Mouse (Mus musculus) hindbrain, embryonic 10.5 days (tissue): ENCODE results near the gene Sept1. TPM values are rescaled to one million over a fixed set of nuclear protein-coding genes. Genes with fewer than 3 reads are reported as not detected.
A peak's percentile ranks its signal among the peaks of the same experiment; 100 is the strongest.

Experiments used
- DNase-seq: peaks from one replicate; pipeline ENCODE4 v3.0.0-alpha.2; 2017; ENCODE audit warnings: low spot score
- H3K27ac ChIP-seq: fragments of 300-500 bp; sonication (generic); 2 replicates; pipeline ENCODE4 v1.5.1; 2016; ENCODE audit warnings: mild to moderate bottlenecking, moderate library complexity
- H3K27me3 ChIP-seq: fragments of 300-500 bp; sonication (generic); 2 replicates; pipeline ENCODE4 v1.6.1; 2016; ENCODE audit warnings: mild to moderate bottlenecking; ENCODE audit not compliant: poor library complexity, insufficient read depth, severe bottlenecking
- H3K36me3 ChIP-seq: fragments of 300-500 bp; sonication (generic); 2 replicates; pipeline ENCODE4 v1.6.1; 2016; ENCODE audit warnings: mild to moderate bottlenecking, moderate library complexity
- H3K4me1 ChIP-seq: fragments of 300-500 bp; sonication (generic); replicated peaks from 2 replicates; pipeline ENCODE4 v1.6.1; 2016; ENCODE audit warnings: mild to moderate bottlenecking
- H3K4me3 ChIP-seq: fragments of 300-500 bp; sonication (generic); 2 replicates; pipeline ENCODE4 v1.5.1; 2016; ENCODE audit warnings: mild to moderate bottlenecking, moderate library complexity
- H3K9me3 ChIP-seq: fragments of 300-500 bp; sonication (generic); 2 replicates; pipeline ENCODE4 v1.6.1; 2016; ENCODE audit warnings: mild to moderate bottlenecking, moderate library complexity
- WGBS: fragments of 180-500 bp; shearing (Covaris S2); methylation state at CpG from one replicate; pipeline ENCODE4 v1.1.7; 2016; 5-methylcytosine and 5-hydroxymethylcytosine counted together
- polyA plus RNA-seq: library from polyadenylated mRNA; unstranded; fragments of >200 nt; fragmentation: Nextera tagmentation; extraction: Ambion mirVana; gene quantifications from 2 replicates; pipeline ENCODE4 v1.2.1, GENCODE M21; 2016

Sept1 gene
- polyA plus RNA-seq, 1 experiment from 2014 or later: 33.8 TPM

GRCm38 (mm10) chr7:127212432-127213250 lies 20.3 kb downstream of the Sept1 start:
- H3K27ac ChIP-seq: no peak overlapping the region
- H3K4me3 ChIP-seq: no peak overlapping the region
- DNase-seq: no peak
- H3K36me3 ChIP-seq: 0 out of 2 replicates have a peak, but pooled peaks cover 4% of the 10 kb centered on the region
- peaks cover 35% of the 10 kb centered on the region for H3K4me1 ChIP-seq
- WGBS: 90% methylated on average over 12 of the region's 12 CpGs
- peaks cover 37% of the 10 kb centered on the region for H3K27me3 ChIP-seq
- H3K9me3 ChIP-seq: no peaks in the 10 kb centered on the region

- Histone ChIP-seq H3K9me3 (no peaks in the 10 kb centered on the region), H3K4me1 (peaks cover 50% of the 10 kb centered on the region), H3K4me3 (no peak overlapping the region), H3K36me3 (0 out of 2 replicates have a peak, but pooled peaks cover 4% of the 10 kb centered on the region), H3K27me3 (peaks cover 48% of the 10 kb centered on the region), H3K27ac (no peak overlapping the region)
- DNase-seq: no peak
- WGBS: 70% methylated on average over 5 of the region's 5 CpGs
Observed at GRCm38 (mm10) chr7:127211014-127211745, 21.8 kb downstream of the Sept1 start.

- no peak for DNase-seq
- H3K27me3 ChIP-seq: peaks cover 47% of the 10 kb centered on the region
- 0 out of 2 replicates have a peak overlapping the region, but pooled peaks have one; percentile 2 for H3K4me3 ChIP-seq
- WGBS: 97% methylated on average over 4 of the region's 4 CpGs
- H3K4me1 ChIP-seq: peaks cover 54% of the 10 kb centered on the region
- H3K9me3 ChIP-seq: no peaks in the 10 kb centered on the region
- H3K27ac ChIP-seq: no peak overlapping the region
- peaks cover 7% of the 10 kb centered on the region for H3K36me3 ChIP-seq
Observed at GRCm38 (mm10) chr7:127210266-127210665, 22.7 kb downstream of the Sept1 start.

- 82% methylated on average over 5 of the region's 5 CpGs for WGBS
- H3K4me3 ChIP-seq: peak overlapping the region; percentile 86
- peaks cover 11% of the 10 kb centered on the region for H3K36me3 ChIP-seq
- H3K27ac ChIP-seq: no peak overlapping the region
- peaks cover 43% of the 10 kb centered on the region for H3K27me3 ChIP-seq
- DNase-seq: no peak
- H3K9me3 ChIP-seq: no peaks in the 10 kb centered on the region
- H3K4me1 ChIP-seq: peaks cover 54% of the 10 kb centered on the region
Observed at GRCm38 (mm10) chr7:127209851-127210250, 23.1 kb downstream of the Sept1 start.

- Histone ChIP-seq H3K27me3 (peaks cover 32% of the 10 kb centered on the region), H3K4me3 (peak within 1 kb of the TSS; percentile 86), H3K9me3 (no peaks in the 10 kb centered on the region), H3K36me3 (peaks cover 9% of the 10 kb centered on the region), H3K4me1 (peaks cover 44% of the 10 kb centered on the region), H3K27ac (peak within 1 kb of the TSS; percentile 95)
- WGBS: 0% methylated on average over 44 of the region's 44 CpGs
- peak; percentile 91 for DNase-seq
Observed at GRCm38 (mm10) chr7:127208553-127209438, 24.1 kb downstream of the Sept1 start, which contains the start of gene Mylpf. Gene Mylpf (plus strand): TSS chr7:127208890.

GRCm38 (mm10) chr7:127208295-127208552 lies 24.7 kb downstream of the Sept1 start, which contains the start of gene Tbc1d10b:
Gene Tbc1d10b (minus strand): TSS chr7:127208468.
- DNase-seq: no peak
- under 1% methylated on average over 43 of the region's 44 CpGs for WGBS

GRCm38 (mm10) chr7:127207374-127208294 lies 25.3 kb downstream of the Sept1 start:
- WGBS: under 1% methylated on average over 53 of the region's 53 CpGs
- H3K36me3 ChIP-seq: peaks cover 21% of the 10 kb centered on the region
- peak; percentile 36 for DNase-seq
- H3K4me3 ChIP-seq: peak overlapping the region; percentile 86
- peaks cover 21% of the 10 kb centered on the region for H3K27me3 ChIP-seq
- no peaks in the 10 kb centered on the region for H3K9me3 ChIP-seq
- H3K27ac ChIP-seq: peak overlapping the region; percentile 95
- H3K4me1 ChIP-seq: peaks cover 43% of the 10 kb centered on the region

More at GRCm38 (mm10) chr7:127208295-127208552, 24.7 kb downstream of the Sept1 start, which contains the start of gene Tbc1d10b:
- peak within 1 kb of the TSS; percentile 86 for H3K4me3 ChIP-seq
- peak within 1 kb of the TSS; percentile 95 for H3K27ac ChIP-seq
- peaks cover 43% of the 10 kb centered on the region for H3K4me1 ChIP-seq
- no peaks in the 10 kb centered on the region for H3K9me3 ChIP-seq
- H3K36me3 ChIP-seq: peaks cover 15% of the 10 kb centered on the region
- H3K27me3 ChIP-seq: peaks cover 27% of the 10 kb centered on the region

- Histone ChIP-seq H3K4me3 (peak overlapping the region; percentile 86), H3K9me3 (no peaks in the 10 kb centered on the region), H3K4me1 (peaks cover 43% of the 10 kb centered on the region), H3K36me3 (peaks cover 27% of the 10 kb centered on the region), H3K27ac (0 out of 2 replicates have a peak overlapping the region, but pooled peaks have one; percentile 95), H3K27me3 (peaks cover 16% of the 10 kb centered on the region)
- 66% methylated on average over 2 of the region's 2 CpGs for WGBS
- DNase-seq: no peak
Observed at GRCm38 (mm10) chr7:127206606-127207005, 26.3 kb downstream of the Sept1 start.

GRCm38 (mm10) chr7:127196484-127196883 lies 36.4 kb downstream of the Sept1 start:
- H3K27ac ChIP-seq: peak overlapping the region; percentile 93
- peaks cover 83% of the 10 kb centered on the region for H3K36me3 ChIP-seq

GRCm38 (mm10) chr7:127195544-127196295 lies 37.2 kb downstream of the Sept1 start, which contains the start of gene Cd2bp2:
Gene Cd2bp2 (minus strand): TSS chr7:127196050.
- H3K4me3 ChIP-seq: peak within 1 kb of the TSS; percentile 77
- H3K27me3 ChIP-seq: no peaks in the 10 kb centered on the region
- peaks cover 82% of the 10 kb centered on the region for H3K36me3 ChIP-seq
- no peaks in the 10 kb centered on the region for H3K9me3 ChIP-seq
- H3K4me1 ChIP-seq: peaks cover 26% of the 10 kb centered on the region
- peak within 1 kb of the TSS; percentile 93 for H3K27ac ChIP-seq
- peak; percentile 97 for DNase-seq
- WGBS: under 1% methylated on average over 51 of the region's 51 CpGs

More at GRCm38 (mm10) chr7:127196484-127196883, 36.4 kb downstream of the Sept1 start:
- no peaks in the 10 kb centered on the region for H3K9me3 ChIP-seq
- H3K27me3 ChIP-seq: no peaks in the 10 kb centered on the region
- DNase-seq: no peak
- 60% methylated on average over 11 of the region's 11 CpGs for WGBS
- H3K4me1 ChIP-seq: peaks cover 26% of the 10 kb centered on the region
- peak overlapping the region; percentile 77 for H3K4me3 ChIP-seq

- DNase-seq: no peak
- Histone ChIP-seq H3K9me3 (no peaks in the 10 kb centered on the region), H3K4me3 (peak overlapping the region; percentile 77), H3K36me3 (peaks cover 77% of the 10 kb centered on the region), H3K4me1 (peaks cover 26% of the 10 kb centered on the region), H3K27ac (peak overlapping the region; percentile 93), H3K27me3 (no peaks in the 10 kb centered on the region)
- WGBS: 83% methylated on average over 7 of the region's 7 CpGs
Observed at GRCm38 (mm10) chr7:127194633-127195029, 38.3 kb downstream of the Sept1 start.
